ENCODE assay signal across 10 mouse cellular contexts in the genomic region with DNA sequence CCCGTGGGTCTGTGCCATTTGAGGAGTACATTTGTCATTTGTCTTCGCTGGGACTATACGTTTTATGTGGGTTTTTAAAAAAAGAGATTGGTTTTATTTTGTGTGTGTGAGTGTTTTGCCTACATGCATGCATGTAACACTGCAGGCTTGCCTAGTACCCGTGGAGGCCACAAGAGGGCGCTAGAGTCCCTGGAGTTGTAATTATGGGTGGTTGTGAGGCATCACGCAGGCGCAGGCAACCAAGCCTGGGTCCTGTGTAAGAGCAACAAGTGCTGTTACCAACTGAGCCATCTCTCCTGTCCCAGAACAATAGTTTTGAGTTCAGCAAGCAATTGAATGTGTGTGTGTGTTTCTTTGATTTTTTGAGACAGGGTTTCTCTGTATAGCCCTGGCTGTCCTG. TPM values are rescaled to one million over a fixed set of nuclear protein-coding genes. Genes with fewer than 3 reads are reported as not detected.
DNase-seq lines count a peak whose midpoint lies in the region; ATAC-seq and TF ChIP-seq lines count a peak whose summit lies in the region.
"Had no signal": no experiment of that assay in that cellular context is flagged by ENCODE, and none has a peak within 500 bp of the region (broad histone marks: within the 10 kb centered on the region; RNA-seq: fewer than 3 reads in every experiment).

No protein-coding gene starts in this region.

- TF ChIP-seq CTCF in kidney, postnatal 0 days (IDR thresholded peaks at IDR 0.05; ENCODE audit: low read depth): peak; percentile 50
- peak; percentile 79 for TF ChIP-seq CTCF in ES-Bruce4 (IDR thresholded peaks at IDR 0.05; ENCODE audit: low read depth, low read length)

- no peak for ATAC-seq in kidney, postnatal 0 days (replicated peaks; ENCODE audit: low FRiP score, low read depth)
- ATAC-seq in megakaryocyte progenitor cell, adult 5-6 weeks (replicated peaks; ENCODE audit: poor library complexity): peak; percentile 42; the same call in 1 of the 2 replicates
- ATAC-seq in erythroid progenitor cell, adult 5-6 weeks (replicated peaks; ENCODE audit: low FRiP score, poor library complexity, severe bottlenecking): no peak

- H3K4me3 ChIP-seq in kidney, postnatal 0 days (replicated peaks; ENCODE audit: low read depth, low read length): no peak overlapping the region
- no peak overlapping the region for H3K4me3 ChIP-seq in ES-Bruce4 (ENCODE audit: low read depth, low read length)

- WGBS in kidney, postnatal 0 days: 70% methylated on average over 7 of the region's 7 CpGs

- H3K9ac ChIP-seq in kidney, postnatal 0 days (ENCODE audit: low read depth, low read length): no peak overlapping the region
- H3K9ac ChIP-seq in ES-Bruce4 (ENCODE audit: low read depth, poor library complexity, severe bottlenecking): no peak overlapping the region

- no peaks in the 10 kb centered on the region for H3K4me1 ChIP-seq in kidney, postnatal 0 days (replicated peaks; ENCODE audit: insufficient read depth, low read length)
- H3K4me1 ChIP-seq in ES-Bruce4 (ENCODE audit: control insufficient read depth, insufficient read depth, low read length): peaks cover 8% of the 10 kb centered on the region

- no peak for TF ChIP-seq POLR2A in ES-Bruce4 (IDR thresholded peaks at IDR 0.05; ENCODE audit: insufficient read depth, low read length)

- H3K36me3 ChIP-seq in kidney, postnatal 0 days (ENCODE audit: insufficient read depth, low read length): no peaks in the 10 kb centered on the region
- H3K36me3 ChIP-seq in ES-Bruce4 (ENCODE audit: control insufficient read depth, insufficient read depth, low read length, poor library complexity, severe bottlenecking): no peaks in the 10 kb centered on the region

- no peaks in the 10 kb centered on the region for H3K27me3 ChIP-seq in kidney, postnatal 0 days (ENCODE audit: insufficient read depth, low read length)
- H3K27me3 ChIP-seq in ES-Bruce4 (ENCODE audit: control insufficient read depth, insufficient read depth, low read length, poor library complexity, severe bottlenecking): no peaks in the 10 kb centered on the region

- TF ChIP-seq EP300 in ES-Bruce4 (IDR thresholded peaks at IDR 0.05; ENCODE audit: insufficient read depth, low read depth, low read length): 0 out of 2 replicates have a peak, but pooled peaks have one; percentile 43

- no peak for DNase-seq in kidney, postnatal 0 days (ENCODE audit: low spot score)
- DNase-seq in kidney, adult 11 months: no peak
- DNase-seq in A20 (ENCODE audit: low read depth, low spot score): peak; percentile 28
- DNase-seq in yolk sac, embryonic 10.5 days (ENCODE audit: low spot score): no peak
- DNase-seq: cerebellum, adult 18-20 months; heart, adult 11 months; left cerebral cortex, postnatal 4 days had no signal

- H3K4me2 ChIP-seq in kidney, postnatal 0 days (ENCODE audit: low read length): no peak overlapping the region

- no peaks in the 10 kb centered on the region for H3K9me3 ChIP-seq in kidney, postnatal 0 days (replicated peaks; ENCODE audit: low read length)
- no peaks in the 10 kb centered on the region; the same call in 1 of the 2 replicates for H3K9me3 ChIP-seq in ES-Bruce4 (replicated peaks; ENCODE audit: control insufficient read depth, insufficient read depth, low read length, poor library complexity, severe bottlenecking)

- no peak overlapping the region for H3K27ac ChIP-seq in kidney, postnatal 0 days
- H3K27ac ChIP-seq in ES-Bruce4 (ENCODE audit: insufficient read depth, low read length): no peak overlapping the region

RNA-seq across cellular contexts. Expression of a gene that starts 13.8 kb away (rescaled TPM):
- polyA plus RNA-seq in kidney, postnatal 0 days (2015; fragmentation: Nextera tagmentation; extraction: Ambion mirVana): 362 and 384 TPM in 2 replicates
- polyA plus RNA-seq in ES-Bruce4 (2011; ENCODE audit: insufficient read depth, insufficient read length, low read depth, missing spikeins): 87.8 and 97.5 TPM in 2 replicates
- total RNA-seq in megakaryocyte progenitor cell, adult 5-6 weeks (2015): 227 and 237 TPM in 2 replicates
- 110 and 121 TPM in 2 replicates for total RNA-seq in megakaryocyte progenitor cell, adult 5-6 weeks (2017)
- total RNA-seq in erythroid progenitor cell, adult 5-6 weeks (2015; ENCODE audit: low replicate concordance): 149 and 151 TPM in 2 replicates
- 75.7 and 75.9 TPM in 2 replicates for total RNA-seq in erythroid progenitor cell, adult 5-6 weeks (2017; ENCODE audit: low replicate concordance)

RNA-seq across cellular contexts. Expression of a gene that starts 27.1 kb away (rescaled TPM):
- polyA plus RNA-seq in kidney, postnatal 0 days (2015; fragmentation: Nextera tagmentation; extraction: Ambion mirVana): 11.9 and 12.6 TPM in 2 replicates
- not detected in 2 replicates for polyA plus RNA-seq in ES-Bruce4 (2011; ENCODE audit: insufficient read depth, insufficient read length, low read depth, missing spikeins)
- 61.8 and 69.7 TPM in 2 replicates for total RNA-seq in megakaryocyte progenitor cell, adult 5-6 weeks (2015)
- 48.5 and 50.4 TPM in 2 replicates for total RNA-seq in megakaryocyte progenitor cell, adult 5-6 weeks (2017)
- 8.3 and 13.0 TPM in 2 replicates for total RNA-seq in erythroid progenitor cell, adult 5-6 weeks (2015; ENCODE audit: low replicate concordance)
- 4.2 and 4.5 TPM in 2 replicates for total RNA-seq in erythroid progenitor cell, adult 5-6 weeks (2017; ENCODE audit: low replicate concordance)

RNA-seq across cellular contexts. Expression of a gene that starts 31.3 kb away (rescaled TPM):
- 74.4 and 75.8 TPM in 2 replicates for polyA plus RNA-seq in kidney, postnatal 0 days (2015; fragmentation: Nextera tagmentation; extraction: Ambion mirVana)
- 9.3 and 10.1 TPM in 2 replicates for polyA plus RNA-seq in ES-Bruce4 (2011; ENCODE audit: insufficient read depth, insufficient read length, low read depth, missing spikeins)
- total RNA-seq in megakaryocyte progenitor cell, adult 5-6 weeks (2015): 24.7 and 43.5 TPM in 2 replicates
- 6.6 and 9.8 TPM in 2 replicates for total RNA-seq in megakaryocyte progenitor cell, adult 5-6 weeks (2017)
- 16.9 and 28.5 TPM in 2 replicates for total RNA-seq in erythroid progenitor cell, adult 5-6 weeks (2015; ENCODE audit: low replicate concordance)
- 0.15 and 0.39 TPM in 2 replicates for total RNA-seq in erythroid progenitor cell, adult 5-6 weeks (2017; ENCODE audit: low replicate concordance)

RNA-seq across cellular contexts. Expression of a gene that starts 47.5 kb away (rescaled TPM):
- 30.6 and 32.0 TPM in 2 replicates for polyA plus RNA-seq in kidney, postnatal 0 days (2015; fragmentation: Nextera tagmentation; extraction: Ambion mirVana)
- 29.3 and 33.9 TPM in 2 replicates for polyA plus RNA-seq in ES-Bruce4 (2011; ENCODE audit: insufficient read depth, insufficient read length, low read depth, missing spikeins)
- 70.5 and 80.3 TPM in 2 replicates for total RNA-seq in megakaryocyte progenitor cell, adult 5-6 weeks (2015)
- 154 and 176 TPM in 2 replicates for total RNA-seq in megakaryocyte progenitor cell, adult 5-6 weeks (2017)
- 9.7 and 10.1 TPM in 2 replicates for total RNA-seq in erythroid progenitor cell, adult 5-6 weeks (2015; ENCODE audit: low replicate concordance)
- total RNA-seq in erythroid progenitor cell, adult 5-6 weeks (2017; ENCODE audit: low replicate concordance): 6.0 and 12.1 TPM in 2 replicates

RNA-seq across cellular contexts. Expression of a gene that starts 48.5 kb away (rescaled TPM):
- 86.5 and 91.1 TPM in 2 replicates for polyA plus RNA-seq in kidney, postnatal 0 days (2015; fragmentation: Nextera tagmentation; extraction: Ambion mirVana)
- polyA plus RNA-seq in ES-Bruce4 (2011; ENCODE audit: insufficient read depth, insufficient read length, low read depth, missing spikeins): 26.6 and 27.0 TPM in 2 replicates
- total RNA-seq in megakaryocyte progenitor cell, adult 5-6 weeks (2015): 109 and 115 TPM in 2 replicates
- 41.5 and 49.0 TPM in 2 replicates for total RNA-seq in megakaryocyte progenitor cell, adult 5-6 weeks (2017)
- total RNA-seq in erythroid progenitor cell, adult 5-6 weeks (2015; ENCODE audit: low replicate concordance): 40.7 and 52.3 TPM in 2 replicates
- 5.4 and 20.0 TPM in 2 replicates for total RNA-seq in erythroid progenitor cell, adult 5-6 weeks (2017; ENCODE audit: low replicate concordance)
